In the genomic region with DNA sequence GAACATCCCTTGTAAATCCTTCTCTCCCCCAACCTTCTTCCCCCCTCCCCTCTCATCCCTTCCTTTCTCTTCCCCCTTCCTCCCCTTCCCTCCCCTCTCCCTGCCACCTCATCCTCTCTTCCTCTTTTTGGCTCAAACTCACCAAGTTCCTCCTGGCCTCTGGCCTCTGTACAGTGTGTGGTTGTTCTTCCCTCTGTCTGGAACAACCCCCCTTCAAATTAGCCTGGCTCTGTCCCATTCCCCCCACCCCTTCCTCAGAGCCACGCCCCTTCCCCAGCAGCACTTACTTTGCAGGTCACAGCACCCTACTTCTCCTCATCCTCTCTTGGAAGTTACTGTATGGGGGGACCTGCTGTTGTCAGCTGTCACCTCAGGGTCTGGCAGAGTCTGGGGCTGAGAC, we compare ENCODE assay signal across 9 mouse cellular contexts. TPM values are rescaled to one million over a fixed set of nuclear protein-coding genes. Genes with fewer than 3 reads are reported as not detected.
A peak's percentile ranks its signal among the peaks of the same experiment; 100 is the strongest.
DNase-seq lines count a peak whose midpoint lies in the region; ATAC-seq and TF ChIP-seq lines count a peak whose summit lies in the region.
"Had no signal": no experiment of that assay in that cellular context is flagged by ENCODE, and none has a peak within 500 bp of the region (broad histone marks: within the 10 kb centered on the region; RNA-seq: fewer than 3 reads in every experiment).

No protein-coding gene starts in this region.

- H3K4me2 ChIP-seq in lung, embryonic 14.5 days, result no peak overlapping the region
- no peak overlapping the region for H3K4me2 ChIP-seq in liver, embryonic 12.5 days
- H3K4me2 ChIP-seq in hindbrain, embryonic 16.5 days (ENCODE audit: low read length), result no peak overlapping the region

- WGBS in lung, embryonic 14.5 days, result 53% methylated on average over 1 of the region's 1 CpGs
- 14% methylated on average over 1 of the region's 1 CpGs for WGBS in liver, embryonic 12.5 days (ENCODE audit: insufficient replicate concordance)
- WGBS in hindbrain, embryonic 16.5 days, result 60% methylated on average over 1 of the region's 1 CpGs

- no peaks in the 10 kb centered on the region for H3K36me3 ChIP-seq in lung, embryonic 14.5 days (ENCODE audit: insufficient read depth)
- no peaks in the 10 kb centered on the region for H3K36me3 ChIP-seq in liver, embryonic 12.5 days
- no peaks in the 10 kb centered on the region for H3K36me3 ChIP-seq in hindbrain, embryonic 16.5 days (ENCODE audit: control insufficient read depth, insufficient read depth, low read length)

- no peaks in the 10 kb centered on the region for H3K9me3 ChIP-seq in lung, embryonic 14.5 days (ENCODE audit: low read depth, low read length)
- H3K9me3 ChIP-seq in liver, embryonic 12.5 days (replicated peaks), result no peaks in the 10 kb centered on the region
- H3K9me3 ChIP-seq in hindbrain, embryonic 16.5 days (ENCODE audit: control insufficient read depth, low read length), result no peaks in the 10 kb centered on the region

- H3K4me1 ChIP-seq in lung, embryonic 14.5 days (ENCODE audit: insufficient read depth), result no peaks in the 10 kb centered on the region
- H3K4me1 ChIP-seq in liver, embryonic 12.5 days, result 0 out of 2 replicates have a peak, but pooled peaks cover 5% of the 10 kb centered on the region
- H3K4me1 ChIP-seq in hindbrain, embryonic 16.5 days (ENCODE audit: control insufficient read depth, insufficient read depth, low read depth, low read length), result no peaks in the 10 kb centered on the region

- no peaks in the 10 kb centered on the region for H3K27me3 ChIP-seq in lung, embryonic 14.5 days (ENCODE audit: insufficient read depth, low read length)
- H3K27me3 ChIP-seq in liver, embryonic 12.5 days (replicated peaks), result no peaks in the 10 kb centered on the region
- no peaks in the 10 kb centered on the region for H3K27me3 ChIP-seq in hindbrain, embryonic 16.5 days (replicated peaks; ENCODE audit: control insufficient read depth, insufficient read depth, low read length)

- peak; percentile 54; the same call in 1 of the 2 replicates for ATAC-seq in lung, embryonic 14.5 days (ENCODE audit: insufficient read depth)
- ATAC-seq in liver, embryonic 12.5 days, result 0 out of 2 replicates have a peak, but pooled peaks have one; percentile 18
- ATAC-seq in neutrophil, adult 5-6 weeks (ENCODE audit: extremely low read depth, insufficient number of reproducible peaks, low FRiP score, poor library complexity, severe bottlenecking), result peak; percentile 52; the same call in 1 of the 2 replicates
- no peak for ATAC-seq in hindbrain, embryonic 16.5 days

- TF ChIP-seq CTCF in lung, embryonic 14.5 days (IDR thresholded peaks at IDR 0.05; ENCODE audit: low read depth), result no peak

- H3K9ac ChIP-seq in lung, embryonic 14.5 days, result no peak overlapping the region
- H3K9ac ChIP-seq in liver, embryonic 12.5 days, result no peak overlapping the region
- no peak overlapping the region for H3K9ac ChIP-seq in hindbrain, embryonic 16.5 days (ENCODE audit: low read depth, low read length)

- H3K27ac ChIP-seq in lung, embryonic 14.5 days (ENCODE audit: low read depth), result no peak overlapping the region
- no peak overlapping the region for H3K27ac ChIP-seq in liver, embryonic 12.5 days
- H3K27ac ChIP-seq in hindbrain, embryonic 16.5 days (ENCODE audit: low read depth, low read length), result no peak overlapping the region

- no peak overlapping the region for H3K4me3 ChIP-seq in lung, embryonic 14.5 days (ENCODE audit: low read depth, low read length)
- H3K4me3 ChIP-seq in liver, embryonic 12.5 days, result no peak overlapping the region
- no peak overlapping the region for H3K4me3 ChIP-seq in hindbrain, embryonic 16.5 days (ENCODE audit: low read length)

- DNase-seq in adrenal gland, adult (ENCODE audit: inconsistent age in 2 of 2, low spot score in 1 of 2), result peak; percentile 23 to 35
- no peak for DNase-seq in adrenal gland, postnatal 14 days
- DNase-seq in lung, embryonic 14.5 days, result no peak
- DNase-seq in lung, postnatal 14 days, result no peak
- no peak for DNase-seq in embryo, embryonic 9.5 days (ENCODE audit: extremely low spot score)

RNA-seq across cellular contexts. Expression of a gene that starts 34.1 kb away (rescaled TPM):
- 32.7 and 63.0 TPM in 2 replicates for total RNA-seq in adrenal gland, postnatal 14 days (2021)
- polyA plus RNA-seq in lung, embryonic 14.5 days (2014; fragmentation: Nextera tagmentation; extraction: Ambion mirVana), result 40.4 and 43.9 TPM in 2 replicates
- polyA plus RNA-seq in liver, embryonic 12.5 days (2016; fragmentation: Nextera tagmentation; extraction: Ambion mirVana), result 19.0 and 22.3 TPM in 2 replicates
- 1,836 and 1,901 TPM in 2 replicates for total RNA-seq in neutrophil, adult 5-6 weeks (2017)
- polyA plus RNA-seq in hindbrain, embryonic 16.5 days (2015; fragmentation: Nextera tagmentation; extraction: Ambion mirVana), result 24.4 and 32.9 TPM in 2 replicates

RNA-seq across cellular contexts. Expression of a gene that starts 34.6 kb away (rescaled TPM):
- 0.34 and 1.1 TPM in 2 replicates for total RNA-seq in adrenal gland, postnatal 14 days (2021)
- polyA plus RNA-seq in lung, embryonic 14.5 days (2014; fragmentation: Nextera tagmentation; extraction: Ambion mirVana), result 3.6 and 4.9 TPM in 2 replicates
- polyA plus RNA-seq in liver, embryonic 12.5 days (2016; fragmentation: Nextera tagmentation; extraction: Ambion mirVana), result 1.9 and 2.8 TPM in 2 replicates
- total RNA-seq in neutrophil, adult 5-6 weeks (2017), result 0.86 and 1.4 TPM in 2 replicates
- 0.63 and 0.82 TPM in 2 replicates for polyA plus RNA-seq in hindbrain, embryonic 16.5 days (2015; fragmentation: Nextera tagmentation; extraction: Ambion mirVana)
- total RNA-seq: megakaryocyte-erythroid progenitor cell, adult 5-6 weeks had no signal

RNA-seq across cellular contexts. Expression of a gene that starts 34.9 kb away (rescaled TPM):
- 6.7 and 19.9 TPM in 2 replicates for total RNA-seq in adrenal gland, postnatal 14 days (2021)
- polyA plus RNA-seq in lung, embryonic 14.5 days (2014; fragmentation: Nextera tagmentation; extraction: Ambion mirVana), result 66.2 and 67.4 TPM in 2 replicates
- polyA plus RNA-seq in liver, embryonic 12.5 days (2016; fragmentation: Nextera tagmentation; extraction: Ambion mirVana), result 27.3 and 28.2 TPM in 2 replicates
- 1.4 and 1.5 TPM in 2 replicates for total RNA-seq in neutrophil, adult 5-6 weeks (2017)
- polyA plus RNA-seq in hindbrain, embryonic 16.5 days (2015; fragmentation: Nextera tagmentation; extraction: Ambion mirVana), result 24.1 and 27.8 TPM in 2 replicates

RNA-seq across cellular contexts. Expression of a gene that starts 43.1 kb away (rescaled TPM):
- total RNA-seq in adrenal gland, postnatal 14 days (2021), result 3.6 and 10.7 TPM in 2 replicates
- polyA plus RNA-seq in lung, embryonic 14.5 days (2014; fragmentation: Nextera tagmentation; extraction: Ambion mirVana), result 9.1 and 9.8 TPM in 2 replicates
- polyA plus RNA-seq in liver, embryonic 12.5 days (2016; fragmentation: Nextera tagmentation; extraction: Ambion mirVana), result 0.45 and 0.55 TPM in 2 replicates
- 0.86 and 2.0 TPM in 2 replicates for total RNA-seq in neutrophil, adult 5-6 weeks (2017)
- polyA plus RNA-seq in hindbrain, embryonic 16.5 days (2015; fragmentation: Nextera tagmentation; extraction: Ambion mirVana), result 324 and 417 TPM in 2 replicates
- total RNA-seq: megakaryocyte-erythroid progenitor cell, adult 5-6 weeks had no signal

RNA-seq across cellular contexts. Expression of a gene that starts 48.8 kb away (rescaled TPM):
- total RNA-seq in adrenal gland, postnatal 14 days (2021), result 340 and 374 TPM in 2 replicates
- 51.4 and 56.6 TPM in 2 replicates for polyA plus RNA-seq in lung, embryonic 14.5 days (2014; fragmentation: Nextera tagmentation; extraction: Ambion mirVana)
- polyA plus RNA-seq in liver, embryonic 12.5 days (2016; fragmentation: Nextera tagmentation; extraction: Ambion mirVana), result 28.2 and 28.3 TPM in 2 replicates
- not detected in 2 replicates for total RNA-seq in neutrophil, adult 5-6 weeks (2017)
- 69.4 and 89.9 TPM in 2 replicates for polyA plus RNA-seq in hindbrain, embryonic 16.5 days (2015; fragmentation: Nextera tagmentation; extraction: Ambion mirVana)
- total RNA-seq: megakaryocyte-erythroid progenitor cell, adult 5-6 weeks had no signal

Comparison
In these comparisons a context has a peak if more than half of its experiments do, and no peak if none do; other contexts are left out.
1. DNase-seq: peak in adrenal gland, adult (2 of 2); none in adrenal gland, postnatal 14 days (single experiment), lung, embryonic 14.5 days (single experiment), lung, postnatal 14 days (single experiment) and embryo, embryonic 9.5 days (single experiment).